Mouse (Mus musculus) cerebellum, adult 2 months (tissue): Measurements from ENCODE around the gene Mrgprg. TPM values are rescaled to one million over a fixed set of nuclear protein-coding genes. Genes with fewer than 3 reads are reported as not detected.

Experiments
- DNase-seq, 2 experiments: peaks; one replicate each; pipeline ENCODE4 v3.0.0; 2021
- H3K27ac ChIP-seq: fragments of 200-500 bp; 2 replicates; pipeline ENCODE4 v1.5.1; 2012; ENCODE audit warnings: low read length, control low read depth, inconsistent platforms; ENCODE audit not compliant: insufficient read depth
- H3K27me3 ChIP-seq: fragments of 200-500 bp; 2 replicates; pipeline ENCODE4 v1.6.1; 2012; ENCODE audit warnings: inconsistent platforms, mild to moderate bottlenecking, low read length, moderate library complexity; ENCODE audit not compliant: control insufficient read depth, insufficient read depth
- H3K4me1 ChIP-seq: fragments of 200-500 bp; 2 replicates; pipeline ENCODE4 v1.6.1; 2011; ENCODE audit warnings: low read length; ENCODE audit not compliant: control insufficient read depth, insufficient read depth
- H3K4me3 ChIP-seq: fragments of 200-500 bp; replicated peaks from 2 replicates; pipeline ENCODE3; 2011; ENCODE audit warnings: mild to moderate bottlenecking, low read depth, low read length, control low read depth; ENCODE audit not compliant: insufficient read depth
- CTCF ChIP-seq: fragments of 200-500 bp; IDR thresholded peaks from 2 replicates; pipeline ENCODE4 v1.5.1; 2011; ENCODE audit warnings: low read depth, mild to moderate bottlenecking, control low read depth, low read length, moderate library complexity, borderline replicate concordance; ENCODE audit not compliant: insufficient read depth
- POLR2A ChIP-seq: fragments of 200-500 bp; IDR thresholded peaks from 2 replicates; pipeline ENCODE4 v1.6.1; 2011; ENCODE audit warnings: low read length, control low read depth, borderline replicate concordance; ENCODE audit not compliant: insufficient read depth
- WGBS: fragments of 180-500 bp; shearing (Covaris S2); methylation state at CpG from one replicate; pipeline ENCODE4 v1.1.7; 2018; 5-methylcytosine and 5-hydroxymethylcytosine counted together
- polyA plus RNA-seq: library from polyadenylated mRNA; depleted of rRNA; stranded (reverse); fragments of >200 nt; gene quantifications from 2 replicates; pipeline ENCODE4 v1.2.3, GENCODE M21; 2012

The Mrgprg gene
- polyA plus RNA-seq, 1 experiment = not detected

DNA sequence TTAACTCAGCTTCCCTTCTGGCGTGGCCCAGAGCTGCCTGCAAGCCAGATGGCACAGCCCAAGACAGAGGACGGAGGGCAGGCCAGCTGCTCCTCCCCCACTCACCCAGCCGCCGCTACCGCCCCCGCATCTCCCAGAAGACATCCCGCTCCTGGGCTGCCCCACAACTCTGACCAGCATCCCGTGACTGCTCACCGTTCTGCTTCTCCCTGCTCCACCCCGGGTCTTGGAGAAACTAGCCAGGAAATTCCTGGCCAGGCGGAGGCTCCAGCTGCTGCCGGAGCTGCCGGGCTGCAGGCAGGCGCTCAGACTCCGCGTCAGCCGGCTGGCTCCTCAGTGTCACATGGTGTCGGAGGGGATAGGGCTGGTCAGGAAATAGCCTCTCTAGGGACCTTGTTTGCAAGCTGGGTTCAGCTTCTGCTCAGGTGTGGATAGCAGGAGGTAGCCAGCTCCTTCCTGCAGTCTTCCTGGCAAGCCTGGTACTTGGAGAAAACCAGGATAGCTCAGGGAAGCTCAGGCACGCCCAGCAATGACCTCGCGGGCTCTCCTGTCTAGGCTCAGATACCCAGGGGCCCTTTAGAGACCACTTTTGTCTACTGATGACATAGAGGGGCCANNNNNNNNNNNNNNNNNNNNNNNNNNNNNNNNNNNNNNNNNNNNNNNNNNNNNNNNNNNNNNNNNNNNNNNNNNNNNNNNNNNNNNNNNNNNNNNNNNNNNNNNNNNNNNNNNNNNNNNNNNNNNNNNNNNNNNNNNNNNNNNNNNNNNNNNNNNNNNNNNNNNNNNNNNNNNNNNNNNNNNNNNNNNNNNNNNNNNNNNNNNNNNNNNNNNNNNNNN lies 17.4 kb upstream of the Mrgprg start, which contains the start of gene Mrgpre:
Gene Mrgpre (minus strand): TSS at position 505 of the 834 bp plus-strand sequence.
- Histone ChIP-seq H3K27ac (no peak within 1 kb of the TSS), H3K4me1 (peaks cover 26% of the 10 kb centered on the region), H3K4me3 (peak within 1 kb of the TSS; percentile 29), H3K27me3 (no peaks in the 10 kb centered on the region)
- TF ChIP-seq POLR2A = no peak
- no peak for TF ChIP-seq CTCF
- 2% methylated on average over 21 of the region's 21 CpGs for WGBS
- peak; percentile 45 to 56 for DNase-seq

DNA sequence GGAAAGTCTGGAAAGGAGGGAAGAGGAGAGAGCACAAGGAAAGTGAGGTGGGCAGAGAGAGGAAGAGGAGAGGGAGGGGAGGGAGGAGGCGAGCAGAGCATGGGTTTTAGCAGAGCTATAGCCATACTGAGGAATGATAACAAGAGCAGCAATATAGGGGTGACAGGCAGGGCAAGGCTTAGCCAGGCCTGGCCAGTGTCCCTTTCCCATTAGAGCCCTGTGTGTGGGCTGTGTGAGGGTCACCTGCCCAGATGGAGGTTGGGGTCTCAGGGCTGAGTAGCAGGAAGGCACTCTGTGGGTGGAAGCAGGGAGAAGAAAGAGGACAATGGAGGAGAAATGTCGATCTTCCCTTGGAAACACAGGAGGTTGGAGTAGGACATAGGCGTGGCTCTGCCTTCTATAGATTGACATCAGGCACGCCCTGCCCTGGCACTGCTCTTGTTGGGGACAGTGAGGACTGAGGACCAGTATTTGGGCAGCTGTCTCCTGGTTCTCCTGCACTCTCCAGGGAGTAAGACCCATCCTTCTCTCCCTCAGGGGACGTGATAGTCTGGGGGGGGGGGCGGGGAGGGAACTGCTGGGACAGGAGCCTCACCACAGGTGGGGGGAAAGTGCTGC lies 16.7 kb upstream of the Mrgprg start:
- 28% methylated on average over 6 of the region's 6 CpGs for WGBS
- H3K27me3 ChIP-seq = no peaks in the 10 kb centered on the region
- DNase-seq = no peak
- TF ChIP-seq CTCF = no peak
- TF ChIP-seq POLR2A = no peak
- peaks cover 26% of the 10 kb centered on the region for H3K4me1 ChIP-seq
- H3K27ac ChIP-seq = no peak overlapping the region
- peak overlapping the region; percentile 29 for H3K4me3 ChIP-seq

DNA sequence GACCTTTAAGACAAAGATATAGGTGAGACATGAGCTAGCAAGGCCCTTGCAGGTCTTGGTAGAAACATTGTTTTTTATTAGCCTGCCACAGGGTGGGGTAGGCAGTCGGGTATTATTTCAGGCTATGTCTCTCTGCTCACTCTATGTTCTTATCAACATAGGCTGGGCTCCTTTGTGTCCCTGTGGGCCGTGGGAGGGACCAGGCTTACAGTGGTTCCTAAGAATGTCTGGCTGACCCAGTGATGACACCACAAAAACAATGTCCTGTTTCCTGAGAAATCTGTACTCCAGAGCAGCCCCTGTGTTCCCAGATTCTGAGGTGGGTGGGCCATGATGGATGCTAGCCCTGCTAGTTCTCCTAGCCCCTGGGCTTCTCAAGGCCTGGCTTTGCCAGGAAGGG lies 10.6 kb upstream of the Mrgprg start:
- Histone ChIP-seq H3K4me1 (no peaks in the 10 kb centered on the region), H3K27ac (no peak overlapping the region), H3K27me3 (no peaks in the 10 kb centered on the region), H3K4me3 (no peak overlapping the region)
- DNase-seq = no peak
- 78% methylated on average over 2 of the region's 2 CpGs for WGBS
- TF ChIP-seq CTCF (no peak), POLR2A (no peak)

DNA sequence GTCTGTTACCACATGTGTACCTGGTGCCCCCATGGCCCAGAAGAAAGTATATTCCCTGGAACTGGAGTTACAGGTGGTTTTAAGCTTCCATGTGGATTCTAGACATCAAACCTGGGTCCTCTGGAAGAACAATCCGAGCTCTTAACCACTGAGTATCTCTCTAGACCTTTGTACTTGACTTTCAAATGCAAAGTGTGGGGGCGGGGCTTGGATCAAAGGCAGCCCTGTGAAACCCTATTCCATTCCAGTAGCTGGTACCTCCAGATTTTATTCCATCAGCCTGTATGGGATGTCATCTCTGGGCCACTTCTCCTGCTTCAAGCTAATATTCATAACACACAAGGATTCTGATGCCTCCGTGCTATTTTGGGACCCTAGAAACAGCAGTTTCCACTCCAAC lies 9.3 kb upstream of the Mrgprg start:
- TF ChIP-seq CTCF (no peak), POLR2A (no peak)
- Histone ChIP-seq H3K4me3 (no peak overlapping the region), H3K27me3 (no peaks in the 10 kb centered on the region), H3K27ac (no peak overlapping the region), H3K4me1 (no peaks in the 10 kb centered on the region)
- DNase-seq = no peak
- 60% methylated on average over 3 of the region's 3 CpGs for WGBS

DNA sequence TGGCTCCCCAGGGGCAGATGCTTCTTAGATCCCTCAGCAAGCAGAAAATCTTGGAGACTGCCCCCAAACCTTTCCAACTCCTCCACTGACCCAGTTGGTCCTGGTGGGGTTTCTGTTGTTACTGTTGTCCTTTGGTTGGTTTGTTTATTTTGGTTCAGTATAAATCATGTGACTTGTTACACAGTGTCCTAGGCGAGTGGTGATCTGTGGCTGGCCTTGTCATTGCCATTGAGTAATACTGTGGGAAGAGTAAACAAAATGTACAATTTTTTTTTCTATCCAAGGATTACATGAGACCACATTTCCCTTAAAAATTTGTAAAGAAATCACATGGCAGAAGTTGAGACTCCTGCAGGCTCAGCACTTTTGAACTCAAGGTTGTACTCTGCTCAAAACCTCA lies 2.7 kb upstream of the Mrgprg start:
- H3K27ac ChIP-seq = no peak overlapping the region
- H3K27me3 ChIP-seq = peaks cover 1% of the 10 kb centered on the region; the same call in 1 of the 2 replicates
- H3K4me3 ChIP-seq = no peak overlapping the region
- DNase-seq = no peak
- no peak for TF ChIP-seq POLR2A
- TF ChIP-seq CTCF = no peak
- H3K4me1 ChIP-seq = no peaks in the 10 kb centered on the region
- 88% methylated on average over 1 of the region's 1 CpGs for WGBS

DNA sequence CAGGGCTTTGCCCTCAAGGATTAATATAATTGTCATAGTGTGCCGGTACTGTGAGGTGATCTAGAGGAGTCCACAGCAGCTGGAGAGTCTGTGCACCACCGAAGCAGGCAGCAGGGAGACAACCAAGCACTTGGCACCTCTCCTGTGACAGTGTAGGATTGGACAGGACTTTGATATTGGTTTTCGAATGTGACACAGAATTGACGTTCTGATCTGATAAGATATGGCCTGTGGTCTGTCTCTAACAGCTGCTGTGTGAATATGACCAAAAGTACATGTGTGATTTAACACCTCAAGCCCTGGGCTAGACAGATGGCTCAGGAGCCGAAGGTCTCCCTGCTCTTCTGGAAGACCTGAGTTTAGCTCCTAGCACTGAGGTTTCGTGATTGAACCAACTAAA lies 1.5 kb upstream of the Mrgprg start:
- 74% methylated on average over 6 of the region's 6 CpGs for WGBS
- no peaks in the 10 kb centered on the region for H3K4me1 ChIP-seq
- H3K27me3 ChIP-seq = peaks cover 1% of the 10 kb centered on the region; the same call in 1 of the 2 replicates
- H3K4me3 ChIP-seq = no peak overlapping the region
- TF ChIP-seq CTCF (no peak), POLR2A (no peak)
- no peak overlapping the region for H3K27ac ChIP-seq
- DNase-seq = no peak

DNA sequence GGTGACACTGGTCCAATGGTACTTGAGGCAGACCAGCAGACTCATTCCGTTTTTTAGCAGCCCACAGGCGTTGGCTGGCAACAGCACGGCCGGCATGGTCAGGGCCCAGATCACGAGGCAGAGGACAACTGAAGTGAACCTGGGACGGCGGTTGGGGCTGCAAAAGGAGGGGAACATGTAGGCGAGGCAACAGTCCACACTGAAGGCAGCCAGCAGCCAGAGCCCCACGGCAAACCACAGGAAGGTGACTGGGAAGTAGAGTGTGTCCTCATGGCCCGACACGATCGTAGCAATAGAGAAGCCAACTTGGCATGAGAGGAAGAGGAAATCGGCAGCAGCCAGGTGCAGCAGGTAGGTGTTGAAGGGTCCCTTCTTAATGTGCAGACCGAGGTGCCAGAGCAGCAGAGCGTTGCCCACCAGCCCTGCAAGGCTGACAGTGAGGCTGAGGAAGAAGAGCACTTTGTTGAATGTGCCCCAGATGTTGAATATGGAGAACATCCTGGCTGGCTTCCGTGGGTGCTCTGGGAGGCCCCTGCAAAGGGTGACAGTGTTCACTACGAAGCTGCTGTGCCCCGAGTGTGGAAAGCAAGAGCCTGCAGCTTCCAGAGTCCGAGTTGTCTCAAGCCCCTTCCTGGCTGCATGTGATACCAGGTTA lies 1.8 kb downstream of the Mrgprg start:
- TF ChIP-seq CTCF (no peak), POLR2A (no peak)
- no peak for DNase-seq
- Histone ChIP-seq H3K27ac (no peak overlapping the region), H3K4me1 (no peaks in the 10 kb centered on the region), H3K27me3 (peaks cover 1% of the 10 kb centered on the region; the same call in 1 of the 2 replicates), H3K4me3 (no peak overlapping the region)
- WGBS = 61% methylated on average over 19 of the region's 19 CpGs
